8 mouse cellular contexts compared by ENCODE assay signal in the genomic region with DNA sequence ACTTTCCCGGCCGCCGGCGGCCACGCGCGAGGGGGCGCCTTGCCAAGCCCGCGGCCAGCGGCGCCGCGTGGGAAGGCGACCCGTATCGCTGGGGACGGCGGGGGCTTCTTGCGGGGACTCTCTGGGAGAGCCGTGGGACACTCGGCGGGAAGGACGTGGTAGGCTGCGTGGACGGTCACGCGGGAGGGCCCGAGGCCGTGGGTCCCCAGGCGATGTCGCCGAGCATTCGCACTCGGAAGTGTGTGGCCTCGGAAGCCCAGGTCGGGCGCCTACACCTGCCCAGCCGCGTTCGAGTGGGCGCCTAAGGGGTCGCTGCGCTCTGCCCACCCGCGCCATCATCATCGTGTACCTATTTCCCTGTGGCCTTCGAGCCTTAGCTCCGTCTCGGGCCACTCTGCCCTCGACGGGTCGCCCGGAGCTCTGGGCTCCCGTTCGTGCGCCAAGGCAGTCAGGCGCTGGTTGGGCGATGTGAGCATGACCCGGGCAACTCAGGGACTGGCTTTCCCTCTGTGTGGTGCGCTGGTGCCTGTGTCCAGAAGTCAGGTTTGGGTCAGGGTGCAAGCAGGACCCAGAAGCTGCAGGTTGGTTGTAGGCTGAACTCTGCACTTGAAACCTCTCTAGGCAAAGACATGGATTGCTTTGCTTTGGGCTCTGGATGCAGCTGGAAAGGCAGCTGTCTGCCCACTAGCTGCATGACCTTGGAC. TPM values are rescaled to one million over a fixed set of nuclear protein-coding genes. Genes with fewer than 3 reads are reported as not detected.
DNase-seq lines count a peak whose midpoint lies in the region; ATAC-seq and TF ChIP-seq lines count a peak whose summit lies in the region.

No protein-coding gene starts in this region.

- DNase-seq in heart, postnatal 0 days (ENCODE audit: low spot score) = no peak
- no peak for DNase-seq in heart, postnatal 14 days
- no peak for DNase-seq in embryonic facial prominence, embryonic 14.5 days (ENCODE audit: low spot score)
- no peak for DNase-seq in retina, postnatal 1 day
- DNase-seq in layer of hippocampus, postnatal 36 days = no peak
- DNase-seq in ovary, postnatal 14 days (ENCODE audit: low spot score) = no peak

- peak overlapping the region; percentile 44 for H3K9ac ChIP-seq in heart, postnatal 0 days (replicated peaks; ENCODE audit: low read depth, low read length)
- H3K9ac ChIP-seq in embryonic facial prominence, embryonic 14.5 days (ENCODE audit: low read depth, low read length) = peak overlapping the region; percentile 73
- H3K9ac ChIP-seq in intestine, postnatal 0 days (ENCODE audit: low read depth, low read length) = peak overlapping the region; percentile 62
- H3K9ac ChIP-seq in midbrain, embryonic 16.5 days (ENCODE audit: low read depth, low read length) = peak overlapping the region; percentile 64

- peak overlapping the region; percentile 89 for H3K4me2 ChIP-seq in heart, postnatal 0 days (ENCODE audit: low read depth, low read length)
- peak overlapping the region; percentile 95 for H3K4me2 ChIP-seq in embryonic facial prominence, embryonic 14.5 days (ENCODE audit: low read depth, low read length)
- H3K4me2 ChIP-seq in intestine, postnatal 0 days (replicated peaks; ENCODE audit: low read depth) = peak overlapping the region; percentile 95
- peak overlapping the region; percentile 84 for H3K4me2 ChIP-seq in midbrain, embryonic 16.5 days (ENCODE audit: low read length)

- intact Hi-C loops in heart, postnatal 14 days (cut with DNase I) = loop anchor here (5.0 kb wide), 3 partner anchors 40 to 195 kb away; a partner anchor contains a TSS

- peaks cover 66% of the 10 kb centered on the region for H3K27me3 ChIP-seq in heart, postnatal 0 days (ENCODE audit: control insufficient read depth, insufficient read depth, low read length)
- H3K27me3 ChIP-seq in embryonic facial prominence, embryonic 14.5 days (replicated peaks; ENCODE audit: control insufficient read depth, insufficient read depth, low read length) = peaks cover 38% of the 10 kb centered on the region
- peaks cover 52% of the 10 kb centered on the region for H3K27me3 ChIP-seq in intestine, postnatal 0 days (replicated peaks; ENCODE audit: control insufficient read depth, insufficient read depth, low read length)
- H3K27me3 ChIP-seq in midbrain, embryonic 16.5 days (ENCODE audit: control insufficient read depth, insufficient read depth, low read depth, low read length) = peaks cover 30% of the 10 kb centered on the region

- no peak overlapping the region for H3K27ac ChIP-seq in heart, postnatal 0 days (ENCODE audit: low read depth)
- no peak overlapping the region for H3K27ac ChIP-seq in embryonic facial prominence, embryonic 14.5 days (replicated peaks; ENCODE audit: low read depth, low read length)
- H3K27ac ChIP-seq in intestine, postnatal 0 days (ENCODE audit: low read depth, low read length) = no peak overlapping the region
- H3K27ac ChIP-seq in midbrain, embryonic 16.5 days (ENCODE audit: low read length) = no peak overlapping the region

- peaks cover 5% of the 10 kb centered on the region for H3K4me1 ChIP-seq in heart, postnatal 0 days (ENCODE audit: control insufficient read depth, insufficient read depth)
- 0 out of 2 replicates have a peak, but pooled peaks cover 3% of the 10 kb centered on the region for H3K4me1 ChIP-seq in embryonic facial prominence, embryonic 14.5 days (ENCODE audit: control insufficient read depth, insufficient read depth, low read length)
- H3K4me1 ChIP-seq in intestine, postnatal 0 days (replicated peaks; ENCODE audit: control insufficient read depth, insufficient read depth, low read length) = no peaks in the 10 kb centered on the region
- peaks cover 6% of the 10 kb centered on the region for H3K4me1 ChIP-seq in midbrain, embryonic 16.5 days (ENCODE audit: control insufficient read depth, insufficient read depth, low read length)

- no peak for TF ChIP-seq CTCF in heart, postnatal 0 days (IDR thresholded peaks at IDR 0.05; ENCODE audit: low read depth)
- TF ChIP-seq CTCF in intestine, postnatal 0 days (IDR thresholded peaks at IDR 0.05; ENCODE audit: low read depth) = no peak

- no peak for TF ChIP-seq EP300 in heart, postnatal 0 days (IDR thresholded peaks at IDR 0.05; ENCODE audit: low read depth)

- no peaks in the 10 kb centered on the region for H3K9me3 ChIP-seq in heart, postnatal 0 days (replicated peaks; ENCODE audit: control insufficient read depth, low read length)
- no peaks in the 10 kb centered on the region for H3K9me3 ChIP-seq in embryonic facial prominence, embryonic 14.5 days (ENCODE audit: control insufficient read depth, low read length)
- no peaks in the 10 kb centered on the region for H3K9me3 ChIP-seq in intestine, postnatal 0 days (ENCODE audit: control insufficient read depth)
- H3K9me3 ChIP-seq in midbrain, embryonic 16.5 days (replicated peaks; ENCODE audit: control insufficient read depth, low read length, poor library complexity, severe bottlenecking) = no peaks in the 10 kb centered on the region

- ATAC-seq in heart, postnatal 0 days (ENCODE audit: insufficient read depth, low read depth) = 0 out of 2 replicates have a peak, but pooled peaks have one; percentile 11
- ATAC-seq in embryonic facial prominence, embryonic 14.5 days (ENCODE audit: low read depth) = peak; percentile 12; the same call in 1 of the 2 replicates
- ATAC-seq in intestine, postnatal 0 days = no peak
- ATAC-seq in midbrain, embryonic 16.5 days = peak; percentile 30

- 3% methylated on average over 61 of the region's 61 CpGs for WGBS in heart, postnatal 0 days
- 5% methylated on average over 46 of the region's 61 CpGs for WGBS in embryonic facial prominence, embryonic 14.5 days
- 2% methylated on average over 58 of the region's 61 CpGs for WGBS in intestine, postnatal 0 days
- WGBS in midbrain, embryonic 16.5 days = 2% methylated on average over 59 of the region's 61 CpGs

- no peaks in the 10 kb centered on the region for H3K36me3 ChIP-seq in heart, postnatal 0 days (replicated peaks; ENCODE audit: control insufficient read depth, insufficient read depth, low read length)
- H3K36me3 ChIP-seq in embryonic facial prominence, embryonic 14.5 days (ENCODE audit: control insufficient read depth, insufficient read depth, low read length) = no peaks in the 10 kb centered on the region
- H3K36me3 ChIP-seq in intestine, postnatal 0 days (ENCODE audit: control insufficient read depth, insufficient read depth) = no peaks in the 10 kb centered on the region
- H3K36me3 ChIP-seq in midbrain, embryonic 16.5 days (ENCODE audit: control insufficient read depth, insufficient read depth, low read length) = no peaks in the 10 kb centered on the region

- H3K4me3 ChIP-seq in heart, postnatal 0 days (ENCODE audit: low read depth, low read length) = peak overlapping the region; percentile 63
- peak overlapping the region; percentile 66 for H3K4me3 ChIP-seq in embryonic facial prominence, embryonic 14.5 days (ENCODE audit: low read depth, low read length)
- H3K4me3 ChIP-seq in intestine, postnatal 0 days (ENCODE audit: low read depth, low read length) = peak overlapping the region; percentile 60
- peak overlapping the region; percentile 58 for H3K4me3 ChIP-seq in midbrain, embryonic 16.5 days (ENCODE audit: low read depth, low read length)

RNA-seq across cellular contexts. Expression of a gene that starts 1.1 kb away (rescaled TPM):
- total RNA-seq in heart, postnatal 0 days (2014; rRNA removed; ENCODE audit: low replicate concordance) = 8.1 and 10.1 TPM in 2 replicates
- polyA plus RNA-seq in heart, postnatal 0 days (2015; fragmentation: Nextera tagmentation; extraction: Ambion mirVana) = 1.6 and 1.7 TPM in 2 replicates
- total RNA-seq in heart, postnatal 14 days (2021) = 10 to 100 TPM; 62.8 to 69.7 TPM
- polyA plus RNA-seq in embryonic facial prominence, embryonic 14.5 days (2014; fragmentation: Nextera tagmentation; extraction: Ambion mirVana) = 12.3 and 16.0 TPM in 2 replicates
- polyA plus RNA-seq in intestine, postnatal 0 days (2015; fragmentation: Nextera tagmentation; extraction: Ambion mirVana) = 4.7 and 5.3 TPM in 2 replicates
- polyA plus RNA-seq in midbrain, embryonic 16.5 days (2015; fragmentation: Nextera tagmentation; extraction: Ambion mirVana) = 0.82 and 1.2 TPM in 2 replicates
- 10 to 100 TPM; 12.5 to 14.8 TPM for total RNA-seq in layer of hippocampus, postnatal 36 days (2021)
